Mouse (Mus musculus) testis, adult 2 months (tissue): ENCODE data around the gene Sytl1. TPM values are rescaled to one million over a fixed set of nuclear protein-coding genes. Genes with fewer than 3 reads are reported as not detected.

Experiments
- H3K27ac ChIP-seq: fragments of 200-500 bp; 2 replicates; pipeline ENCODE4 v1.5.1; 2012; ENCODE audit warnings: low read depth, low read length; ENCODE audit not compliant: control insufficient read depth, insufficient read depth
- H3K27me3 ChIP-seq: fragments of 200-500 bp; 2 replicates; pipeline ENCODE4 v1.6.1; 2012; ENCODE audit warnings: mild to moderate bottlenecking, low read length, moderate library complexity; ENCODE audit not compliant: control insufficient read depth, insufficient read depth
- H3K36me3 ChIP-seq: fragments of 200-500 bp; 2 replicates; pipeline ENCODE4 v1.6.1; 2012; ENCODE audit warnings: mild to moderate bottlenecking, low read length; ENCODE audit not compliant: control insufficient read depth, insufficient read depth
- H3K4me1 ChIP-seq: fragments of 200-500 bp; 2 replicates; pipeline ENCODE4 v1.6.1; 2012; ENCODE audit warnings: low read length; ENCODE audit not compliant: control insufficient read depth, insufficient read depth
- H3K4me3 ChIP-seq: fragments of 200-500 bp; 2 replicates; pipeline ENCODE4 v1.5.1; 2012; ENCODE audit warnings: low read depth, mild to moderate bottlenecking, low read length, moderate library complexity, mixed read lengths; ENCODE audit not compliant: control insufficient read depth
- CTCF ChIP-seq: fragments of 200-500 bp; IDR thresholded peaks from 2 replicates; pipeline ENCODE4 v1.5.1; 2012; ENCODE audit warnings: low read depth, mild to moderate bottlenecking, inconsistent platforms, low read length, moderate library complexity; ENCODE audit not compliant: control insufficient read depth, insufficient read depth, insufficient replicate concordance
- POLR2A ChIP-seq: fragments of 200-500 bp; IDR thresholded peaks from 2 replicates; pipeline ENCODE4 v1.6.1; 2012; ENCODE audit warnings: low read depth, mild to moderate bottlenecking, inconsistent platforms, low read length, moderate library complexity; ENCODE audit not compliant: control insufficient read depth
- polyA plus RNA-seq: library from polyadenylated mRNA; depleted of rRNA; stranded (reverse); fragments of >200 nt; gene quantifications from 2 replicates; pipeline ENCODE4 v1.2.3, GENCODE M21; 2012

Gene Sytl1
- polyA plus RNA-seq, 1 experiment, result 0.33 TPM

DNA sequence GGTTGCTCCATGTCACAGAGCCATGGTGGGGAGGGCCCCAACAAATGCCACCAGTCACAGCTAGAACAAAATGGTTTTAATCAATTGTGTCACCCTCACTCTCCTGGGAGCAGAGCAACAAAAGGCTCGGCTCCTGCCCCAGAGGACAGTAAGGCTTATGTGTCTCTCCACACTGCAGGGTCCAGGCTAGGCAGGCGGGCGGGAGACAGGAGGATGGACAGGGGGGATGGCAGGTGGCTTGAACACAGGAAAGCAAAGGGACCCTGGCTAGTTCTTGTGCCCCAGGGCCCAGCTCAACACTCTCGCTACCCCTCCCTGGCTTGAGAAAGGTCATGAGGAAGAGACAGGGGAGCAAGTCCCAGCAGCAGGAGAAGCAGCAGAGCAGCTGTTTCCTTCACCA lies 29.5 kb upstream of the Sytl1 start:
- TF ChIP-seq CTCF (no peak), POLR2A (no peak)
- no peaks in the 10 kb centered on the region; the same call in 1 of the 2 replicates for H3K36me3 ChIP-seq
- no peaks in the 10 kb centered on the region for H3K4me1 ChIP-seq
- no peak overlapping the region for H3K4me3 ChIP-seq
- H3K27ac ChIP-seq, result no peak overlapping the region
- H3K27me3 ChIP-seq, result no peaks in the 10 kb centered on the region

GRCm38 (mm10) chr4:133291255-133291654 lies 28.3 kb upstream of the Sytl1 start:
- H3K27me3 ChIP-seq, result no peaks in the 10 kb centered on the region
- TF ChIP-seq POLR2A (no peak), CTCF (no peak)
- no peak overlapping the region for H3K4me3 ChIP-seq

GRCm38 (mm10) chr4:133286476-133287077 lies 23.7 kb upstream of the Sytl1 start:
- Histone ChIP-seq H3K27ac (no peak overlapping the region), H3K36me3 (no peaks in the 10 kb centered on the region), H3K4me1 (no peaks in the 10 kb centered on the region), H3K4me3 (no peak overlapping the region), H3K27me3 (no peaks in the 10 kb centered on the region)
- no peak for TF ChIP-seq CTCF
- TF ChIP-seq POLR2A, result no peak

More at GRCm38 (mm10) chr4:133291255-133291654, 28.3 kb upstream of the Sytl1 start:
- no peaks in the 10 kb centered on the region; the same call in 1 of the 2 replicates for H3K36me3 ChIP-seq
- no peaks in the 10 kb centered on the region for H3K4me1 ChIP-seq
- no peak overlapping the region for H3K27ac ChIP-seq

- no peak for TF ChIP-seq CTCF
- TF ChIP-seq POLR2A, result no peak
- Histone ChIP-seq H3K4me1 (no peaks in the 10 kb centered on the region), H3K27me3 (no peaks in the 10 kb centered on the region), H3K27ac (no peak overlapping the region), H3K36me3 (no peaks in the 10 kb centered on the region), H3K4me3 (no peak overlapping the region)
These were observed 23.0 kb upstream of the Sytl1 start for GRCm38 (mm10) chr4:133285950-133286349.

GRCm38 (mm10) chr4:133285299-133285698 lies 22.4 kb upstream of the Sytl1 start:
- H3K36me3 ChIP-seq, result no peaks in the 10 kb centered on the region
- no peak for TF ChIP-seq POLR2A
- no peak for TF ChIP-seq CTCF
- H3K4me1 ChIP-seq, result no peaks in the 10 kb centered on the region
- H3K4me3 ChIP-seq, result no peak overlapping the region
- no peak overlapping the region for H3K27ac ChIP-seq
- H3K27me3 ChIP-seq, result no peaks in the 10 kb centered on the region

GRCm38 (mm10) chr4:133282656-133283055 lies 19.7 kb upstream of the Sytl1 start:
- no peaks in the 10 kb centered on the region for H3K36me3 ChIP-seq
- H3K27me3 ChIP-seq, result no peaks in the 10 kb centered on the region
- H3K27ac ChIP-seq, result no peak overlapping the region
- peaks cover 4% of the 10 kb centered on the region; the same call in 1 of the 2 replicates for H3K4me1 ChIP-seq
- TF ChIP-seq CTCF (no peak), POLR2A (no peak)
- H3K4me3 ChIP-seq, result no peak overlapping the region

- no peaks in the 10 kb centered on the region for H3K27me3 ChIP-seq
- H3K4me1 ChIP-seq, result peaks cover 4% of the 10 kb centered on the region; the same call in 1 of the 2 replicates
- H3K4me3 ChIP-seq, result no peak overlapping the region
- H3K27ac ChIP-seq, result no peak overlapping the region
- no peaks in the 10 kb centered on the region for H3K36me3 ChIP-seq
- TF ChIP-seq CTCF, result no peak
- no peak for TF ChIP-seq POLR2A
These were observed 19.1 kb upstream of the Sytl1 start for GRCm38 (mm10) chr4:133281951-133282481.

DNA sequence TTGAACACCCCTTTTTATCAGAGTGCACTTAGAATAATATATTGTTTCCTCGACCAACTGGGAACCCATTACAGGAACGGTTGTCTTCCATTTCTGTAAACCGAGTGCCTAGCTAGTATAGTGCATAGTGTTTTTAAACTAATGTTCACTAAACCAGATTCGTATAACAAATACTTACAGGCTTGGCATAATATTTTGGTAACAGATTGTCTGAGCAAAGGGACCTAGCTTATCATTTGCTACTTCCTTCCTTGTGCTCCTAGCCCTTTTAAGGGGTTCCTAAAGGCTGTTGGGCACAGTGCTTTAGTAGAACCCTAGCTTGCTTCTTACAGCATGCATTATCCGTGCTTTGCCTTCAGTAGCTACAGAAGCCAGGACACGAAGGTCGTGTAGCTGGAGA lies 18.6 kb upstream of the Sytl1 start:
- peaks cover 4% of the 10 kb centered on the region; the same call in 1 of the 2 replicates for H3K4me1 ChIP-seq
- H3K4me3 ChIP-seq, result no peak overlapping the region

More for the DNA sequence above, 18.6 kb upstream of the Sytl1 start:
- Histone ChIP-seq H3K27me3 (no peaks in the 10 kb centered on the region), H3K36me3 (no peaks in the 10 kb centered on the region), H3K27ac (no peak overlapping the region)
- TF ChIP-seq CTCF, result no peak
- no peak for TF ChIP-seq POLR2A
